22 mouse cellular contexts compared by ENCODE assay signal in the genomic region with DNA sequence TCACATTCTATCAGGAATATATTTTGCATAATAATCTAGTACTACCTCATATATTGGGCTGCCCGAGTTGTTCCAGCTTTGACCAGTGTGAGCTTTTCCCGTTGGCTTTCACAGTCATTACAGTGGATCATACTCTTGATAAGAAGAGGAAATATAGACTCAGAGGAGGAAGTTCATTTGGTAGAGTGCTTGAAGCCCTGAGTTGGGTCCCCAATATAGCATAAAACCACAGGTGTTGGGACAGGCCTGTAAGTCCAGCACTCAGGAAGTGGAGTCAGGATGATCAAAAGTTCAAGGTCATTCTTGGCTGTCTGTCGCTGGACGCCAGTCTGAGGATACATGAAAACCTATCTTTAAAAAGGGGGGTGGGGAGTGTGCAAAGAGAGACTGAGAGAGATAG.
"Had no signal": no experiment of that assay in that cellular context is flagged by ENCODE, and none has a peak within 500 bp of the region (broad histone marks: within the 10 kb centered on the region; RNA-seq: fewer than 3 reads in every experiment).

No protein-coding gene starts in this region.

- H3K27me3 ChIP-seq: limb, embryonic 13.5 days; liver, embryonic 13.5 days; megakaryocyte, embryonic 14.5 days; midbrain, embryonic 13.5 days; neural tube, embryonic 12.5 days; neural tube, embryonic 15.5 days; stomach, embryonic 15.5 days had no signal

- H3K4me2 ChIP-seq: limb, embryonic 13.5 days; liver, embryonic 13.5 days; lung, embryonic 14.5 days; midbrain, embryonic 13.5 days; neural tube, embryonic 12.5 days; neural tube, embryonic 15.5 days; stomach, embryonic 15.5 days had no signal

- H3K4me3 ChIP-seq: limb, embryonic 10.5 days; limb, embryonic 13.5 days; liver, embryonic 13.5 days; megakaryocyte, embryonic 14.5 days; midbrain, embryonic 10.5 days; midbrain, embryonic 13.5 days; neural tube, embryonic 12.5 days; neural tube, embryonic 15.5 days; stomach, embryonic 15.5 days had no signal

- DNase-seq: kidney, adult 18-20 months; kidney, postnatal 25 days; liver; liver, embryonic 13.5 days; lung, embryonic 14.5 days; lung, postnatal 10 days; lung, postnatal 4 days; right cerebral cortex, adult 18-20 months; right cerebral cortex, postnatal 14 days; right cerebral cortex, postnatal 4 days; thymus, postnatal 25 days had no signal

- H3K9me3 ChIP-seq: limb, embryonic 10.5 days; limb, embryonic 13.5 days; liver, embryonic 13.5 days; megakaryocyte, embryonic 14.5 days; midbrain, embryonic 10.5 days; midbrain, embryonic 13.5 days; neural tube, embryonic 12.5 days; neural tube, embryonic 15.5 days; stomach, embryonic 15.5 days had no signal

- H3K4me1 ChIP-seq: limb, embryonic 10.5 days; limb, embryonic 13.5 days; liver, embryonic 13.5 days; midbrain, embryonic 10.5 days; midbrain, embryonic 13.5 days; neural tube, embryonic 12.5 days; neural tube, embryonic 15.5 days; stomach, embryonic 15.5 days had no signal

- H3K9ac ChIP-seq: limb, embryonic 13.5 days; liver, embryonic 13.5 days; lung, embryonic 14.5 days; midbrain, embryonic 13.5 days; neural tube, embryonic 12.5 days; neural tube, embryonic 15.5 days; stomach, embryonic 15.5 days had no signal

- H3K27ac ChIP-seq: kidney, postnatal 0 days; limb, embryonic 10.5 days; limb, embryonic 13.5 days; liver, embryonic 13.5 days; midbrain, embryonic 10.5 days; midbrain, embryonic 13.5 days; neural tube, embryonic 12.5 days; neural tube, embryonic 15.5 days; stomach, embryonic 15.5 days had no signal

- ATAC-seq: intestine, embryonic 16.5 days; midbrain, embryonic 13.5 days; midbrain, embryonic 16.5 days had no signal

- H3K36me3 ChIP-seq: limb, embryonic 10.5 days; limb, embryonic 13.5 days; liver, embryonic 13.5 days; midbrain, embryonic 10.5 days; midbrain, embryonic 13.5 days; neural tube, embryonic 12.5 days; neural tube, embryonic 15.5 days; stomach, embryonic 15.5 days had no signal
